Mouse (Mus musculus) T-helper 1 cell (primary cell): ENCODE measurements around the gene Rab13.
"Not testable (repeated sequence)": the region's sequence is repeated elsewhere in the genome, so short reads cannot be mapped to it uniquely, and the experiment has no call there.

Source experiments
- in situ Hi-C: fragments of 300-600 bp; cut with MboI, MseI; formaldehyde crosslinking; loops from one replicate; pipeline ENCODE4 v1.15.1; 2025; ENCODE audit warnings: high pct_unique_total_duplicates

The Rab13 gene

GRCm38 (mm10) chr3:90224331-90224730 is 10.8 kb downstream of the Rab13 start:
- in situ Hi-C loops: no loop called here

GRCm38 (mm10) chr3:90231075-90231474 is 17.6 kb downstream of the Rab13 start:
- in situ Hi-C loops: no loop called here

GRCm38 (mm10) chr3:90231507-90232333 is 18.2 kb downstream of the Rab13 start, which contains the start of gene Jtb:
Gene Jtb, plus strand, starts transcription at chr3:90231597.
- in situ Hi-C loops: no loop called here

- in situ Hi-C loops: no loop called here
Measured at GRCm38 (mm10) chr3:90241251-90241650, 27.8 kb downstream of the Rab13 start.

- in situ Hi-C loops: no loop called here
Measured at GRCm38 (mm10) chr3:90241669-90242358, 28.3 kb downstream of the Rab13 start.

- in situ Hi-C loops: no loop called here
Measured at GRCm38 (mm10) chr3:90242984-90243775, 29.7 kb downstream of the Rab13 start, which contains the start of gene Creb3l4. Gene Creb3l4, minus strand, starts transcription at chr3:90243512.

GRCm38 (mm10) chr3:90245406-90245805 is 31.9 kb downstream of the Rab13 start:
- in situ Hi-C loops: no loop called here

GRCm38 (mm10) chr3:90247630-90247959 is 34.1 kb downstream of the Rab13 start:
- in situ Hi-C loops: no loop called here

- in situ Hi-C loops: no loop called here
Measured at GRCm38 (mm10) chr3:90247960-90248745, 34.7 kb downstream of the Rab13 start, which contains the start of gene Slc39a1. Gene Slc39a1, plus strand, starts transcription at chr3:90248172.

- in situ Hi-C loops: no loop called here
Measured at GRCm38 (mm10) chr3:90248746-90249100, 35.2 kb downstream of the Rab13 start.

GRCm38 (mm10) chr3:90250791-90251190 is 37.3 kb downstream of the Rab13 start:
- in situ Hi-C loops: no loop called here

GRCm38 (mm10) chr3:90251731-90252226 is 38.3 kb downstream of the Rab13 start:
- in situ Hi-C loops: not testable (repeated sequence)

GRCm38 (mm10) chr3:90252659-90253058 is 39.2 kb downstream of the Rab13 start:
- in situ Hi-C loops: not testable (repeated sequence)

- in situ Hi-C loops: not testable (repeated sequence)
Measured at GRCm38 (mm10) chr3:90253174-90253573, 39.7 kb downstream of the Rab13 start.

GRCm38 (mm10) chr3:90253653-90254418 is 40.3 kb downstream of the Rab13 start, which contains the start of gene Crtc2:
Gene Crtc2, plus strand, starts transcription at chr3:90254163.
- in situ Hi-C loops: no loop called here

GRCm38 (mm10) chr3:90254419-90255193 is 41.1 kb downstream of the Rab13 start:
- in situ Hi-C loops: no loop called here

- in situ Hi-C loops: no loop called here
Measured at GRCm38 (mm10) chr3:90255194-90255565, 41.7 kb downstream of the Rab13 start.

GRCm38 (mm10) chr3:90255784-90256353 is 42.4 kb downstream of the Rab13 start:
- in situ Hi-C loops: no loop called here
